Mouse (Mus musculus): Measurements from ENCODE around the gene Ube2s. TPM values are rescaled to one million over a fixed set of nuclear protein-coding genes. Genes with fewer than 3 reads are reported as not detected.
A peak's percentile ranks its signal among the peaks of the same experiment; 100 is the strongest.
"Not testable (repeated sequence)": the region's sequence is repeated elsewhere in the genome, so short reads cannot be mapped to it uniquely, and the experiment has no call there.

Ube2s gene
- polyA plus RNA-seq, 1 experiment: 474 TPM

- Histone ChIP-seq H3K4me1 (ENCODE audit: control insufficient read depth, insufficient read depth, low read length) (no peaks in the 10 kb centered on the region), H3K27ac (ENCODE audit: insufficient read depth, low read length) (peak overlapping the region; percentile 39; the same call in 1 of the 2 replicates), H3K9me3 (replicated peaks; ENCODE audit: control insufficient read depth, insufficient read depth, low read length, poor library complexity, severe bottlenecking) (no peaks in the 10 kb centered on the region), H3K9ac (ENCODE audit: low read depth, poor library complexity, severe bottlenecking) (peak overlapping the region; percentile 98), H3K27me3 (ENCODE audit: control insufficient read depth, insufficient read depth, low read length, poor library complexity, severe bottlenecking) (no peaks in the 10 kb centered on the region), H3K36me3 (ENCODE audit: control insufficient read depth, insufficient read depth, low read length, poor library complexity, severe bottlenecking) (peaks cover 45% of the 10 kb centered on the region), H3K4me3 (ENCODE audit: low read depth, low read length) (peak overlapping the region; percentile 99)
- TF ChIP-seq POLR2A (IDR thresholded peaks at IDR 0.05; ENCODE audit: insufficient read depth, low read length): no peak
- TF ChIP-seq EP300 (IDR thresholded peaks at IDR 0.05; ENCODE audit: insufficient read depth, low read depth, low read length): no peak
- no peak for TF ChIP-seq CTCF (IDR thresholded peaks at IDR 0.05; ENCODE audit: low read depth, low read length)
Measured at GRCm38 (mm10) chr7:4794631-4795168, 17.7 kb downstream of the Ube2s start.

- Histone ChIP-seq H3K9me3 (replicated peaks; ENCODE audit: control insufficient read depth, insufficient read depth, low read length, poor library complexity, severe bottlenecking) (no peaks in the 10 kb centered on the region), H3K9ac (ENCODE audit: low read depth, poor library complexity, severe bottlenecking) (peak overlapping the region; percentile 98), H3K27me3 (ENCODE audit: control insufficient read depth, insufficient read depth, low read length, poor library complexity, severe bottlenecking) (no peaks in the 10 kb centered on the region), H3K36me3 (ENCODE audit: control insufficient read depth, insufficient read depth, low read length, poor library complexity, severe bottlenecking) (peaks cover 45% of the 10 kb centered on the region), H3K27ac (ENCODE audit: insufficient read depth, low read length) (peak overlapping the region; percentile 39), H3K4me3 (ENCODE audit: low read depth, low read length) (peak overlapping the region; percentile 99), H3K4me1 (ENCODE audit: control insufficient read depth, insufficient read depth, low read length) (no peaks in the 10 kb centered on the region)
- TF ChIP-seq EP300 (IDR thresholded peaks at IDR 0.05; ENCODE audit: insufficient read depth, low read depth, low read length) (no peak), POLR2A (IDR thresholded peaks at IDR 0.05; ENCODE audit: insufficient read depth, low read length) (no peak), CTCF (IDR thresholded peaks at IDR 0.05; ENCODE audit: low read depth, low read length) (no peak)
Measured at GRCm38 (mm10) chr7:4793674-4794073, 18.7 kb downstream of the Ube2s start.

DNA sequence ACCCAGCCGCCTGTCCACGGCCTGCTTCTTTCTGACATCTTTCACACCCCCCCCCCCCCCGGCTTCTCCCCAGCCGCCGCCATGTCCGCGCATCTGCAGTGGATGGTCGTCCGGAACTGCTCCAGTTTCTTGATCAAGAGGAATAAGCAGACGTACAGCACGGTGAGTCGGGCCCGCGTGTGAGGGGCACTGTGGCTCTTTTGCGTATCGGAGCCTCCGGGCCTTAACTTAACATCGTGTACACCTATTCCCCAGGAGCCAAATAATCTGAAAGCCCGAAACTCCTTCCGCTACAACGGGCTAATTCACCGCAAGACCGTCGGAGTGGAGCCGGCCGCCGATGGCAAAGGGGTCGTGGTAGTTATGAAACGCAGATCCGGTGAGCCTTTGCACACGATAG lies 19.1 kb downstream of the Ube2s start:
- H3K27ac ChIP-seq (ENCODE audit: insufficient read depth, low read length): peak overlapping the region; percentile 39
- H3K4me1 ChIP-seq (ENCODE audit: control insufficient read depth, insufficient read depth, low read length); H3K9me3 ChIP-seq (replicated peaks; ENCODE audit: control insufficient read depth, insufficient read depth, low read length, poor library complexity, severe bottlenecking); H3K27me3 ChIP-seq (ENCODE audit: control insufficient read depth, insufficient read depth, low read length, poor library complexity, severe bottlenecking): not testable (repeated sequence)
- H3K9ac ChIP-seq (ENCODE audit: low read depth, poor library complexity, severe bottlenecking): peak overlapping the region; percentile 98
- peak overlapping the region; percentile 99 for H3K4me3 ChIP-seq (ENCODE audit: low read depth, low read length)
- H3K36me3 ChIP-seq (ENCODE audit: control insufficient read depth, insufficient read depth, low read length, poor library complexity, severe bottlenecking): peaks cover 45% of the 10 kb centered on the region

GRCm38 (mm10) chr7:4792278-4793212 lies 19.8 kb downstream of the Ube2s start, which contains the start of gene Rpl28:
Gene Rpl28 (plus strand): TSS chr7:4792874.
- TF ChIP-seq POLR2A (IDR thresholded peaks at IDR 0.05; ENCODE audit: insufficient read depth, low read length) (peak; percentile 83), EP300 (IDR thresholded peaks at IDR 0.05; ENCODE audit: insufficient read depth, low read depth, low read length) (no peak), CTCF (IDR thresholded peaks at IDR 0.05; ENCODE audit: low read depth, low read length) (no peak)
- H3K36me3 ChIP-seq (ENCODE audit: control insufficient read depth, insufficient read depth, low read length, poor library complexity, severe bottlenecking): peaks cover 42% of the 10 kb centered on the region
- peak within 1 kb of the TSS; percentile 97 for H3K27ac ChIP-seq (ENCODE audit: insufficient read depth, low read length)
- peak within 1 kb of the TSS; percentile 98 for H3K9ac ChIP-seq (ENCODE audit: low read depth, poor library complexity, severe bottlenecking)
- no peaks in the 10 kb centered on the region for H3K4me1 ChIP-seq (ENCODE audit: control insufficient read depth, insufficient read depth, low read length)
- peak within 1 kb of the TSS; percentile 99 for H3K4me3 ChIP-seq (ENCODE audit: low read depth, low read length)
- no peaks in the 10 kb centered on the region for H3K27me3 ChIP-seq (ENCODE audit: control insufficient read depth, insufficient read depth, low read length, poor library complexity, severe bottlenecking)
- no peaks in the 10 kb centered on the region for H3K9me3 ChIP-seq (replicated peaks; ENCODE audit: control insufficient read depth, insufficient read depth, low read length, poor library complexity, severe bottlenecking)

DNA sequence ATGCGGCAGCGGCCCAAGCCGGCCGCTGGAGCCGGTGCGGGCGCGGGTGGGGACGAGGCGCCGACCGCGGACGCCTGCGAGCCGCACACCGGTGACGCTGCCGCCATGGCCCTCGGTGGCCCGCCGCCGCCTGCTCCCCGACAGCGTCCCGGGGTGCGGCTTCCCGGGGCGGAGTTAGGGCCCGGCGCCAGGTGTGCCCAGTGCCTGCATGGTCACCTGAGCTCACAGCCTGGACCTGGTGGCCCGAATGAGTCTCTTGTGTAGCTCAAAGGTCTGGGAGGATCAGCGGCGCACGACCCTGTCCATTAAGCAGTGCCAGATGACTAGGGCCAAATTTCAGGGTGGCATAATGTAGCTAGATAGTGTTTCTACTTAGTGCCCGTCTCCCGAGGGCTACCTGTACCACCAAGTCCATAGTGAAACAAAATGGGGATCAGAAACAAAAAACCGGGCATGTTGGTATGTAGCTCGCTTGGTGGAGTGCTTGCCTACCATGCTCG lies 22.9 kb downstream of the Ube2s start, which contains the start of gene Tmem238:
Gene Tmem238 (minus strand): TSS at position 221 of the 500 bp plus-strand sequence.
- no peaks in the 10 kb centered on the region for H3K4me1 ChIP-seq (ENCODE audit: control insufficient read depth, insufficient read depth, low read length)
- no peaks in the 10 kb centered on the region for H3K9me3 ChIP-seq (replicated peaks; ENCODE audit: control insufficient read depth, insufficient read depth, low read length, poor library complexity, severe bottlenecking)
- H3K27me3 ChIP-seq (ENCODE audit: control insufficient read depth, insufficient read depth, low read length, poor library complexity, severe bottlenecking): no peaks in the 10 kb centered on the region
- TF ChIP-seq POLR2A (IDR thresholded peaks at IDR 0.05; ENCODE audit: insufficient read depth, low read length): peak; percentile 23
- no peak for TF ChIP-seq CTCF (IDR thresholded peaks at IDR 0.05; ENCODE audit: low read depth, low read length)
- no peak for TF ChIP-seq EP300 (IDR thresholded peaks at IDR 0.05; ENCODE audit: insufficient read depth, low read depth, low read length)
- H3K4me3 ChIP-seq (ENCODE audit: low read depth, low read length): peak within 1 kb of the TSS; percentile 90
- peaks cover 15% of the 10 kb centered on the region for H3K36me3 ChIP-seq (ENCODE audit: control insufficient read depth, insufficient read depth, low read length, poor library complexity, severe bottlenecking)
- peak within 1 kb of the TSS; percentile 86 for H3K9ac ChIP-seq (ENCODE audit: low read depth, poor library complexity, severe bottlenecking)
- peak within 1 kb of the TSS; percentile 41 for H3K27ac ChIP-seq (ENCODE audit: insufficient read depth, low read length)
